Mouse (Mus musculus) myocyte (in vitro differentiated cells): Measurements from ENCODE around the gene Rhod.

Source experiments
- MAX ChIP-seq: IDR thresholded peaks from one replicate; pipeline ENCODE4 v1.6.1; 2011; ENCODE audit warnings: low read depth, mild to moderate bottlenecking, control low read depth
- POLR2A ChIP-seq: IDR thresholded peaks from one replicate; pipeline ENCODE4 v1.6.1; 2011; ENCODE audit warnings: low read depth, mild to moderate bottlenecking, control low read depth, moderate library complexity; ENCODE audit not compliant: insufficient read length
- SRF ChIP-seq: IDR thresholded peaks from one replicate; pipeline ENCODE4 v1.6.1; 2011; ENCODE audit warnings: low read depth; ENCODE audit not compliant: control insufficient read depth, insufficient read length
- TCF12 ChIP-seq: IDR thresholded peaks from one replicate; pipeline ENCODE4 v1.6.1; 2011; ENCODE audit warnings: mild to moderate bottlenecking, control low read depth; ENCODE audit not compliant: poor library complexity, insufficient read depth, severe bottlenecking
- USF1 ChIP-seq: IDR thresholded peaks from one replicate; pipeline ENCODE4 v1.6.1; 2011; ENCODE audit warnings: low read depth, mild to moderate bottlenecking, control low read depth, moderate library complexity

- TF ChIP-seq MAX (no peak), POLR2A (no peak), USF1 (no peak), TCF12 (no peak), SRF (no peak)
These were observed 43.1 kb upstream of the Rhod start for GRCm38 (mm10) chr19:4482111-4482859.
